Mouse (Mus musculus) midbrain, embryonic 12.5 days (tissue): Measurements from ENCODE around the gene Enah. TPM values are rescaled to one million over a fixed set of nuclear protein-coding genes. Genes with fewer than 3 reads are reported as not detected.

Source experiments
- ATAC-seq: fragments of 200-750 bp; cut with Nextera tagmentation; 2 replicates; pipeline ENCODE4 v1.8.0; 2017; ENCODE audit warnings: low read depth, moderate TSS enrichment, moderate library complexity; ENCODE audit not compliant: low FRiP score
- H3K27ac ChIP-seq: fragments of 300-500 bp; sonication (generic); replicated peaks from 2 replicates; pipeline ENCODE4 v1.5.1; 2016; ENCODE audit warnings: mild to moderate bottlenecking
- H3K27me3 ChIP-seq: fragments of 300-500 bp; sonication (generic); 2 replicates; pipeline ENCODE4 v1.6.1; 2016; ENCODE audit warnings: mild to moderate bottlenecking
- H3K36me3 ChIP-seq: fragments of 300-500 bp; sonication (generic); 2 replicates; pipeline ENCODE4 v1.6.1; 2016
- H3K4me1 ChIP-seq: fragments of 300-500 bp; sonication (generic); 2 replicates; pipeline ENCODE4 v1.6.1; 2016
- H3K4me2 ChIP-seq: fragments of 300-500 bp; sonication (generic); replicated peaks from 2 replicates; pipeline ENCODE4 v1.6.1; 2016; ENCODE audit warnings: mild to moderate bottlenecking, moderate library complexity
- H3K4me3 ChIP-seq: fragments of 300-500 bp; sonication (generic); 2 replicates; pipeline ENCODE4 v1.5.1; 2016; ENCODE audit warnings: mild to moderate bottlenecking
- H3K9ac ChIP-seq: fragments of 300-500 bp; sonication (generic); replicated peaks from 2 replicates; pipeline ENCODE4 v1.6.1; 2016; ENCODE audit warnings: mild to moderate bottlenecking, moderate library complexity
- H3K9me3 ChIP-seq: fragments of 300-500 bp; sonication (generic); 2 replicates; pipeline ENCODE4 v1.6.1; 2016; ENCODE audit warnings: mild to moderate bottlenecking
- WGBS: fragments of 180-500 bp; shearing (Covaris S2); methylation state at CpG from one replicate; pipeline ENCODE4 v1.1.7; 2016; 5-methylcytosine and 5-hydroxymethylcytosine counted together
- polyA plus RNA-seq: library from polyadenylated mRNA; unstranded; fragments of >200 nt; fragmentation: Nextera tagmentation; extraction: Ambion mirVana; gene quantifications from 2 replicates; pipeline ENCODE4 v1.2.1, GENCODE M21; 2016

Enah gene
- polyA plus RNA-seq, 1 experiment from 2014 or later, result 41.4 TPM

- ATAC-seq, result no peak
- Histone ChIP-seq H3K9ac (no peak overlapping the region), H3K27me3 (peaks cover 11% of the 10 kb centered on the region; the same call in 1 of the 2 replicates), H3K4me3 (no peak overlapping the region), H3K4me1 (peaks cover 8% of the 10 kb centered on the region; the same call in 1 of the 2 replicates), H3K4me2 (no peak overlapping the region), H3K36me3 (no peaks in the 10 kb centered on the region), H3K9me3 (no peaks in the 10 kb centered on the region), H3K27ac (no peak overlapping the region)
- 90% methylated on average over 4 of the region's 4 CpGs for WGBS
Measured at GRCm38 (mm10) chr1:181850441-181850840, 169.3 kb downstream of the Enah start.

GRCm38 (mm10) chr1:181848210-181848609 lies 171.6 kb downstream of the Enah start:
- Histone ChIP-seq H3K27ac (no peak overlapping the region), H3K36me3 (no peaks in the 10 kb centered on the region), H3K4me3 (no peak overlapping the region), H3K27me3 (peaks cover 11% of the 10 kb centered on the region; the same call in 1 of the 2 replicates), H3K9ac (no peak overlapping the region), H3K4me2 (no peak overlapping the region), H3K9me3 (no peaks in the 10 kb centered on the region), H3K4me1 (peaks cover 6% of the 10 kb centered on the region)
- 91% methylated on average over 1 of the region's 1 CpGs for WGBS
- ATAC-seq, result no peak

- no peak overlapping the region for H3K4me2 ChIP-seq
- H3K27ac ChIP-seq, result no peak overlapping the region
- H3K4me3 ChIP-seq, result no peak overlapping the region
- peaks cover 8% of the 10 kb centered on the region for H3K4me1 ChIP-seq
- peaks cover 4% of the 10 kb centered on the region; the same call in 1 of the 2 replicates for H3K27me3 ChIP-seq
- 95% methylated on average over 3 of the region's 3 CpGs for WGBS
- no peaks in the 10 kb centered on the region for H3K36me3 ChIP-seq
- H3K9ac ChIP-seq, result no peak overlapping the region
- H3K9me3 ChIP-seq, result no peaks in the 10 kb centered on the region
- no peak for ATAC-seq
Measured at GRCm38 (mm10) chr1:181847396-181847795, 172.4 kb downstream of the Enah start.

Other genes with a start within 250 kb of the Enah start
- gene Lbr, start 176.9 kb downstream of the Enah start, polyA plus RNA-seq, result 146 and 147 TPM in 2 replicates
- gene Srp9, start 104.7 kb upstream of the Enah start, polyA plus RNA-seq, result 143 and 146 TPM in 2 replicates
- gene Vmn1r1, start 144.5 kb upstream of the Enah start, polyA plus RNA-seq, result not detected in 2 replicates